Mouse (Mus musculus): ENCODE results near the gene Taar4. TPM values are rescaled to one million over a fixed set of nuclear protein-coding genes. Genes with fewer than 3 reads are reported as not detected.

Taar4 gene
- polyA plus RNA-seq, 1 experiment, result not detected

DNA sequence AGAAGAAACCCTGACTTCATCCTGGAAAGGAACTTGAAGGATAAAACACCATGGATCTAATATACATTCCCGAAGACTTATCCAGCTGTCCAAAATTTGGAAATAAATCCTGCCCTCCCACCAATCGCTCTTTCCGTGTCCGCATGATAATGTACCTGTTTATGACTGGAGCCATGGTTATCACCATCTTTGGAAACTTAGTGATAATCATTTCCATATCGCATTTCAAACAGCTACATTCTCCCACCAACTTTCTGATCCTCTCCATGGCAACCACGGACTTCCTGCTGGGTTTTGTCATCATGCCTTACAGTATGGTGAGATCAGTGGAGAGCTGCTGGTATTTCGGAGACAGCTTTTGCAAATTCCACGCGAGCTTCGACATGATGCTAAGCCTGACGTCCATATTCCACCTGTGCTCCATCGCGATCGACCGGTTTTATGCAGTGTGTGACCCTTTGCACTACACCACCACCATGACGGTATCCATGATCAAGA, 10.7 kb upstream of the Taar4 start, which contains the start of gene Taar3:
Taar3 (plus strand) TSS at position 51 of the 498 bp plus-strand sequence.
- Histone ChIP-seq H3K27ac (ENCODE audit: insufficient read depth, low read length) (no peak within 1 kb of the TSS), H3K4me3 (replicated peaks; ENCODE audit: insufficient read depth, low read depth, low read length) (no peak within 1 kb of the TSS), H3K4me1 (ENCODE audit: control insufficient read depth, insufficient read depth, low read length) (peaks cover 12% of the 10 kb centered on the region), H3K27me3 (ENCODE audit: control insufficient read depth, insufficient read depth, low read length) (no peaks in the 10 kb centered on the region)
- TF ChIP-seq CTCF (IDR thresholded peaks at IDR 0.05; ENCODE audit: borderline replicate concordance, insufficient read depth, low read depth, low read length) (no peak), POLR2A (IDR thresholded peaks at IDR 0.05; ENCODE audit: borderline replicate concordance, insufficient read depth, low read length) (no peak)
- DNase-seq, result no peak
- 67% methylated on average over 16 of the region's 16 CpGs for WGBS

GRCm38 (mm10) chr10:23951714-23952113, 8.6 kb upstream of the Taar4 start:
- H3K4me1 ChIP-seq (ENCODE audit: control insufficient read depth, insufficient read depth, low read length), result peaks cover 12% of the 10 kb centered on the region
- TF ChIP-seq POLR2A (IDR thresholded peaks at IDR 0.05; ENCODE audit: borderline replicate concordance, insufficient read depth, low read length), result no peak
- TF ChIP-seq CTCF (IDR thresholded peaks at IDR 0.05; ENCODE audit: borderline replicate concordance, insufficient read depth, low read depth, low read length), result peak; percentile 18; the same call in 1 of the 2 replicates
- H3K27me3 ChIP-seq (ENCODE audit: control insufficient read depth, insufficient read depth, low read length), result no peaks in the 10 kb centered on the region
- H3K4me3 ChIP-seq (replicated peaks; ENCODE audit: insufficient read depth, low read depth, low read length), result no peak overlapping the region
- DNase-seq, result peak; percentile 66 to 79
- 9% methylated on average over 6 of the region's 6 CpGs for WGBS
- H3K27ac ChIP-seq (ENCODE audit: insufficient read depth, low read length), result peak overlapping the region; percentile 71; the same call in 1 of the 2 replicates

DNA sequence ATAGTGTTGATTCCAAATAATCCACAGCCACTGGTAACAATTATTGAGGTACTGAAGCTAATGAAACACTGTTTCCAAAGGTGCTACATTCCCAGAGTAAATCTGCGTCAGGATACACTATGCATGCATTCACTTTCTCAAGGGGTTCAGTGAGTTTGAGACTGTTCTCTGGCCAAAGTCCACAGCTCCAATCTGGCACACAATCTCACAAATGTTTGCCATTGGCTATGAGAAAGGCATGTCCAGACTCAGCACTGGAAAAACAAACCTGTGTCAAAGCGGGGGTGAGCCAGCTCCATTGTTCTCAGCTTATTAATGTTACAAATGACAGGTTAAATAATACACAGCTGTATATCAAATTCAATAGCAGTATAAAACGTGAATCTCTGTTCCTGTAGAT, 1.2 kb upstream of the Taar4 start:
- H3K27ac ChIP-seq (ENCODE audit: insufficient read depth, low read length), result no peak overlapping the region
- no peak for TF ChIP-seq CTCF (IDR thresholded peaks at IDR 0.05; ENCODE audit: borderline replicate concordance, insufficient read depth, low read depth, low read length)
- no peak for TF ChIP-seq POLR2A (IDR thresholded peaks at IDR 0.05; ENCODE audit: borderline replicate concordance, insufficient read depth, low read length)
- 22% methylated on average over 3 of the region's 3 CpGs for WGBS
- DNase-seq, result peak in 1 of 2 experiments; percentile 20
- no peaks in the 10 kb centered on the region for H3K27me3 ChIP-seq (ENCODE audit: control insufficient read depth, insufficient read depth, low read length)
- H3K4me1 ChIP-seq (ENCODE audit: control insufficient read depth, insufficient read depth, low read length), result peaks cover 2% of the 10 kb centered on the region; the same call in 1 of the 2 replicates
- H3K4me3 ChIP-seq (replicated peaks; ENCODE audit: insufficient read depth, low read depth, low read length), result no peak overlapping the region

DNA sequence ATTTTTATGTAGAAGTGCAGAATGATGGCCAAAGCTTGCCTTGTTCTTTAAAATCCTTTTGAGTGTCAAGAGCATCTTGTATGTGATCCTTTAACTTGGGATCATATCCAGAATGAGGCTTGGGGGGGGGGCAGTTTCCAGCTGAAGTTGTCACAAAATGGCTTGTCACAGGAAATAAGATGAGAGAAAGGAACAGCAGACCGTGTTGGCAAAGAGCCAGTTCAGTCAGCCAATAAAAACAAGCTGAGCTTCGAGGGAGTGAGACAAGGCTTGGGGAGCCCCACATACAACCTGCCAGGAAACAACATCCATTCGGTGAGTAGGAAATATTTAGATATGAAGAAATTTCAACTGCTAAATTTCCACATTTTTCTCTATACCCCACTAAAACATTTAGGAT, 3.1 kb downstream of the Taar4 start:
- 12% methylated on average over 3 of the region's 3 CpGs for WGBS
- Histone ChIP-seq H3K4me1 (ENCODE audit: control insufficient read depth, insufficient read depth, low read length) (peaks cover 2% of the 10 kb centered on the region; the same call in 1 of the 2 replicates), H3K4me3 (replicated peaks; ENCODE audit: insufficient read depth, low read depth, low read length) (no peak overlapping the region), H3K27me3 (ENCODE audit: control insufficient read depth, insufficient read depth, low read length) (no peaks in the 10 kb centered on the region), H3K27ac (ENCODE audit: insufficient read depth, low read length) (no peak overlapping the region)
- TF ChIP-seq POLR2A (IDR thresholded peaks at IDR 0.05; ENCODE audit: borderline replicate concordance, insufficient read depth, low read length) (no peak), CTCF (IDR thresholded peaks at IDR 0.05; ENCODE audit: borderline replicate concordance, insufficient read depth, low read depth, low read length) (no peak)
- DNase-seq, result no peak

- H3K27ac ChIP-seq (ENCODE audit: insufficient read depth, low read length), result no peak overlapping the region
- H3K4me3 ChIP-seq (replicated peaks; ENCODE audit: insufficient read depth, low read depth, low read length), result no peak overlapping the region
- WGBS, result 92% methylated on average over 6 of the region's 6 CpGs
- TF ChIP-seq POLR2A (IDR thresholded peaks at IDR 0.05; ENCODE audit: borderline replicate concordance, insufficient read depth, low read length) (no peak), CTCF (IDR thresholded peaks at IDR 0.05; ENCODE audit: borderline replicate concordance, insufficient read depth, low read depth, low read length) (no peak)
- no peak for DNase-seq
- H3K4me1 ChIP-seq (ENCODE audit: control insufficient read depth, insufficient read depth, low read length), result no peaks in the 10 kb centered on the region
- H3K27me3 ChIP-seq (ENCODE audit: control insufficient read depth, insufficient read depth, low read length), result no peaks in the 10 kb centered on the region
Observed at GRCm38 (mm10) chr10:23964921-23965610, 4.8 kb downstream of the Taar4 start.

- Histone ChIP-seq H3K4me1 (ENCODE audit: control insufficient read depth, insufficient read depth, low read length) (peaks cover 15% of the 10 kb centered on the region), H3K27me3 (ENCODE audit: control insufficient read depth, insufficient read depth, low read length) (no peaks in the 10 kb centered on the region), H3K4me3 (replicated peaks; ENCODE audit: insufficient read depth, low read depth, low read length) (no peak within 1 kb of the TSS), H3K27ac (ENCODE audit: insufficient read depth, low read length) (no peak within 1 kb of the TSS)
- no peak for DNase-seq
- no peak for TF ChIP-seq POLR2A (IDR thresholded peaks at IDR 0.05; ENCODE audit: borderline replicate concordance, insufficient read depth, low read length)
- no peak for TF ChIP-seq CTCF (IDR thresholded peaks at IDR 0.05; ENCODE audit: borderline replicate concordance, insufficient read depth, low read depth, low read length)
- WGBS, result 64% methylated on average over 11 of the region's 11 CpGs
Observed at GRCm38 (mm10) chr10:23970656-23971165, 10.4 kb downstream of the Taar4 start, which contains the start of gene Taar5. Taar5 (plus strand) TSS chr10:23970706.

DNA sequence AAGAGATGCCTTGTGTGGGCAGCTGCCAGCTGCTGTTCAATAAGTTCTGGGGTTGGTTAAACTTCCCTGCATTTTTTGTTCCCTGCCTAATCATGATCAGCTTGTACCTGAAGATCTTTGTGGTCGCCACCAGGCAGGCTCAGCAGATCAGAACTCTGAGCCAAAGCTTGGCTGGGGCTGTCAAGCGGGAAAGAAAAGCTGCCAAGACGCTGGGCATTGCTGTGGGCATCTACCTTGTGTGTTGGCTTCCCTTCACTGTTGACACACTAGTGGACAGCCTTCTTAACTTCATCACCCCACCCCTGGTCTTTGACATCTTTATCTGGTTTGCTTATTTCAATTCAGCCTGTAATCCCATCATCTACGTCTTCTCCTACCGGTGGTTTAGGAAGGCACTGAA, 11.0 kb downstream of the Taar4 start:
- 24% methylated on average over 5 of the region's 5 CpGs for WGBS
- no peak overlapping the region for H3K27ac ChIP-seq (ENCODE audit: insufficient read depth, low read length)
- peak in 1 of 2 experiments; percentile 18 for DNase-seq
- TF ChIP-seq CTCF (IDR thresholded peaks at IDR 0.05; ENCODE audit: borderline replicate concordance, insufficient read depth, low read depth, low read length) (no peak), POLR2A (IDR thresholded peaks at IDR 0.05; ENCODE audit: borderline replicate concordance, insufficient read depth, low read length) (no peak)
- H3K4me1 ChIP-seq (ENCODE audit: control insufficient read depth, insufficient read depth, low read length), result peaks cover 15% of the 10 kb centered on the region
- no peak overlapping the region for H3K4me3 ChIP-seq (replicated peaks; ENCODE audit: insufficient read depth, low read depth, low read length)
- no peaks in the 10 kb centered on the region for H3K27me3 ChIP-seq (ENCODE audit: control insufficient read depth, insufficient read depth, low read length)

- Histone ChIP-seq H3K4me1 (ENCODE audit: control insufficient read depth, insufficient read depth, low read length) (peaks cover 5% of the 10 kb centered on the region; the same call in 1 of the 2 replicates), H3K27me3 (ENCODE audit: control insufficient read depth, insufficient read depth, low read length) (no peaks in the 10 kb centered on the region), H3K4me3 (replicated peaks; ENCODE audit: insufficient read depth, low read depth, low read length) (no peak overlapping the region), H3K27ac (ENCODE audit: insufficient read depth, low read length) (no peak overlapping the region)
- DNase-seq, result no peak
- WGBS, result 40% methylated on average over 4 of the region's 4 CpGs
- no peak for TF ChIP-seq POLR2A (IDR thresholded peaks at IDR 0.05; ENCODE audit: borderline replicate concordance, insufficient read depth, low read length)
- TF ChIP-seq CTCF (IDR thresholded peaks at IDR 0.05; ENCODE audit: borderline replicate concordance, insufficient read depth, low read depth, low read length), result no peak
Observed at GRCm38 (mm10) chr10:23977958-23978357, 17.7 kb downstream of the Taar4 start.

Data from cerebellum, adult 2 months (tissue).